Mouse (Mus musculus) midbrain, embryonic 13.5 days (tissue): ENCODE measurements around the gene Lap3. TPM values are rescaled to one million over a fixed set of nuclear protein-coding genes. Genes with fewer than 3 reads are reported as not detected.
A peak's percentile ranks its signal among the peaks of the same experiment; 100 is the strongest.

Experiments used
- ATAC-seq: fragments of 200-750 bp; cut with Nextera tagmentation; 2 replicates; pipeline ENCODE4 v1.8.0; 2017; ENCODE audit warnings: mild to moderate bottlenecking, moderate TSS enrichment, moderate library complexity
- H3K27ac ChIP-seq: fragments of 300-500 bp; sonication (generic); 2 replicates; pipeline ENCODE4 v1.5.1; 2015; ENCODE audit warnings: inconsistent platforms, mild to moderate bottlenecking, moderate library complexity
- H3K27me3 ChIP-seq: fragments of 300-500 bp; sonication (generic); 2 replicates; pipeline ENCODE4 v1.6.1; 2015; ENCODE audit warnings: mild to moderate bottlenecking, inconsistent platforms
- H3K36me3 ChIP-seq: fragments of 300-500 bp; sonication (generic); 2 replicates; pipeline ENCODE4 v1.6.1; 2015; ENCODE audit warnings: mild to moderate bottlenecking, inconsistent platforms
- H3K4me1 ChIP-seq: fragments of 300-500 bp; sonication (generic); replicated peaks from 2 replicates; pipeline ENCODE4 v1.6.1; 2015; ENCODE audit warnings: inconsistent platforms
- H3K4me2 ChIP-seq: fragments of 300-500 bp; sonication (generic); replicated peaks from 2 replicates; pipeline ENCODE4 v1.6.1; 2015; ENCODE audit warnings: moderate library complexity, mild to moderate bottlenecking, inconsistent platforms
- H3K4me3 ChIP-seq: fragments of 300-500 bp; sonication (generic); replicated peaks from 2 replicates; pipeline ENCODE4 v1.5.1; 2015; ENCODE audit warnings: mild to moderate bottlenecking, inconsistent platforms
- H3K9ac ChIP-seq: fragments of 300-500 bp; sonication (generic); replicated peaks from 2 replicates; pipeline ENCODE4 v1.6.1; 2015; ENCODE audit warnings: mild to moderate bottlenecking, inconsistent platforms
- H3K9me3 ChIP-seq: fragments of 300-500 bp; sonication (generic); 2 replicates; pipeline ENCODE4 v1.6.1; 2016; ENCODE audit warnings: mild to moderate bottlenecking, inconsistent platforms
- WGBS: fragments of 180-500 bp; shearing (Covaris S2); methylation state at CpG from one replicate; pipeline ENCODE4 v1.1.7; 2015; 5-methylcytosine and 5-hydroxymethylcytosine counted together
- polyA plus RNA-seq: library from polyadenylated mRNA; unstranded; fragments of >200 nt; fragmentation: Nextera tagmentation; extraction: Ambion mirVana; gene quantifications from 2 replicates; pipeline ENCODE4 v1.2.1, GENCODE M21; 2015

Gene Lap3
- polyA plus RNA-seq, 1 experiment from 2014 or later, result 36.7 TPM

GRCm38 (mm10) chr5:45526338-45526737, 33.2 kb downstream of the Lap3 start:
- H3K36me3 ChIP-seq, result peaks cover 69% of the 10 kb centered on the region
- WGBS, result over 99% methylated on average over 4 of the region's 4 CpGs

GRCm38 (mm10) chr5:45529696-45530095, 36.5 kb downstream of the Lap3 start:
- 90% methylated on average over 3 of the region's 3 CpGs for WGBS
- ATAC-seq, result no peak
- no peak overlapping the region for H3K4me2 ChIP-seq
- no peak overlapping the region for H3K9ac ChIP-seq
- H3K27me3 ChIP-seq, result no peaks in the 10 kb centered on the region
- H3K27ac ChIP-seq, result no peak overlapping the region
- 0 out of 2 replicates have a peak, but pooled peaks cover 4% of the 10 kb centered on the region for H3K4me1 ChIP-seq
- H3K4me3 ChIP-seq, result no peak overlapping the region
- no peaks in the 10 kb centered on the region for H3K9me3 ChIP-seq
- peaks cover 69% of the 10 kb centered on the region for H3K36me3 ChIP-seq

More at GRCm38 (mm10) chr5:45526338-45526737, 33.2 kb downstream of the Lap3 start:
- H3K4me1 ChIP-seq, result peaks cover 11% of the 10 kb centered on the region
- no peak for ATAC-seq
- no peak overlapping the region for H3K9ac ChIP-seq
- H3K9me3 ChIP-seq, result no peaks in the 10 kb centered on the region
- H3K4me3 ChIP-seq, result no peak overlapping the region
- H3K27ac ChIP-seq, result no peak overlapping the region
- no peaks in the 10 kb centered on the region for H3K27me3 ChIP-seq
- no peak overlapping the region for H3K4me2 ChIP-seq

DNA sequence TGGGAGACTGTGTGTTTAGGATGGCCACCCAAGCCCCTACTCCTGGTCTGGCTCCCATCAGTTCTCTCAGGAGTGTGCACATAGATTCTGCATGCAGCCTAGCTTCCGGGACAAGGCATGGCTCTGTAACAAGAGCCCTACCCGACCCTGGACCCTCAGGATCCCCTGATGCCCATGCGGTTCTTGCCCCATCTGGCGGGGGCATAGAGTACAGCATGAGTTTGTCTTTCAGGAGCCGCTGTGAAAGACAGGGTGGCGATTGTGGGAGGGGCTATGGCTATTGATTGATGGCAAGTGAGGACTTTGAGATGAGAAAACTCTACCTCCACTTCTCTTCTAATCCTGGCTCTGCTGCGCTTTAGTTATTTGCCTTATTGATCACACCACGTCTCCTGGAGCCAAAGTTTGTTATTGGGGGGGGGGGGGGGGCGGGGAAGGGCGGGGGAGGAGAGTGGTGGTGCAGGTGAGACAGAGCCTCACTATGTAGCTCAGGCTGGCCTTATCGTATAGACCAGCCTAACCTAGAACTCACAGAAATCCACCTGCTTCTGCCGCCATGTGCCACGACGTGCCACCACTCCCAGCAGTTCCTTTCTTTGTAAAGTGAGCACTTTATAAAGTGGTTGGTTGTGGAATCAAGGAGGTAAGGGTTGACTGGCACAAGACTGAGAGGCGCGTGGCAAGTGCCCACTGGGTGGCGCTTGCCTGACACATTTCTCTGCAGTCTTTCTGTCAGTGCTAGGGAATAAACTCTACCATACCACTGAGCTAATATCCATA, 41.3 kb downstream of the Lap3 start:
- Histone ChIP-seq H3K9me3 (no peaks in the 10 kb centered on the region), H3K9ac (no peak overlapping the region; the same call in 1 of the 2 replicates), H3K4me1 (0 out of 2 replicates have a peak, but pooled peaks cover 4% of the 10 kb centered on the region), H3K4me3 (no peak overlapping the region), H3K4me2 (0 out of 2 replicates have a peak overlapping the region, but pooled peaks have one; percentile 17), H3K36me3 (peaks cover 22% of the 10 kb centered on the region), H3K27ac (no peak overlapping the region), H3K27me3 (no peaks in the 10 kb centered on the region)
- 6% methylated on average over 15 of the region's 17 CpGs for WGBS
- ATAC-seq, result peak; percentile 81

GRCm38 (mm10) chr5:45535177-45535576, 42.0 kb downstream of the Lap3 start:
- Histone ChIP-seq H3K36me3 (peaks cover 17% of the 10 kb centered on the region), H3K27ac (no peak overlapping the region), H3K9me3 (no peaks in the 10 kb centered on the region), H3K4me2 (no peak overlapping the region), H3K4me3 (no peak overlapping the region), H3K9ac (no peak overlapping the region), H3K4me1 (0 out of 2 replicates have a peak, but pooled peaks cover 4% of the 10 kb centered on the region), H3K27me3 (no peaks in the 10 kb centered on the region)
- ATAC-seq, result no peak
- WGBS, result 74% methylated on average over 4 of the region's 4 CpGs

DNA sequence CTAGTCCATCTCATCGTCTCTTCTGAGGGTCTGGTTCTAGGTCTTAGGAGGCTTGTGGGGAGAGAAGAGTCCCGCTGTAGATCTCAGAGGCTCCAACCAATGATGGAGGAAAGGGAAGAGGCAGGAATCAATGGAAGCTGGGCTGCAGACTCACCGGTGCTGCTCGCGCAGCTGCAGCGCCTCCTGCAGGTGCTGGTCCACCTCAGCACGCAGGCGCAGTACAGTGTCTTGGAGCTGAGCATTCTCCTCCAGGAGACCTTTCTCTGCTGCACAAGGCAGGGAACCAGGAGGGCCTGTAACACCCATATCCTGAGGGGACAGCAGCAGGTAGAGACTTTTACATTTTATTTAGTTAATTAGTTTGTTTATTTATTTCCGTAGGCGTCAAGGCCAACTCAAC, 46.3 kb downstream of the Lap3 start:
- H3K27me3 ChIP-seq, result no peaks in the 10 kb centered on the region
- no peaks in the 10 kb centered on the region for H3K9me3 ChIP-seq
- H3K27ac ChIP-seq, result no peak overlapping the region
- no peaks in the 10 kb centered on the region for H3K36me3 ChIP-seq
- H3K4me2 ChIP-seq, result no peak overlapping the region
- no peak overlapping the region for H3K9ac ChIP-seq
- ATAC-seq, result 0 out of 2 replicates have a peak, but pooled peaks have one; percentile 50
- H3K4me3 ChIP-seq, result no peak overlapping the region
- 65% methylated on average over 10 of the region's 10 CpGs for WGBS
- H3K4me1 ChIP-seq, result no peaks in the 10 kb centered on the region

DNA sequence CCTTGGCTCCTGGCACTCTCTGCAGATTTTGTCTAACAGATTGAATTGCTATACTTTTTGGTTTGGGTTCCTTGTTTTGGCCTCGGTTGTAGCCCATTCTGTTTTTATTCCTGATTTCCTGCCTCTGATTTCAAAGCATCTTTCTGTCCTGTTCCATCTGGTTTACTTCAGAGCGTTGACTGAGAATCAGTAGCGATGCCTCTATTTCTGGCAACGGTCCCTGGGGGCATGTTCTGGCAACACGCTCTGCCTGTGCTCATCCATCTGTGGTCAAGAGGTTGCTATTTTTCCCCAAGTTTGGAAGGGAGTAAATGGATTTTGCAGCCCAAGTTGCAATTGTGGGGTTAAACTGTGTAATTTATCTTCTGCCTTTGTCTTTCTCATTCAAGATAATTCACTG, 50.2 kb downstream of the Lap3 start:
- H3K27me3 ChIP-seq, result no peaks in the 10 kb centered on the region
- no peak overlapping the region for H3K9ac ChIP-seq
- no peaks in the 10 kb centered on the region for H3K9me3 ChIP-seq
- H3K36me3 ChIP-seq, result no peaks in the 10 kb centered on the region
- WGBS, result 83% methylated on average over 5 of the region's 5 CpGs
- no peak overlapping the region for H3K4me2 ChIP-seq
- no peak for ATAC-seq
- no peaks in the 10 kb centered on the region for H3K4me1 ChIP-seq
- no peak overlapping the region for H3K4me3 ChIP-seq
- no peak overlapping the region for H3K27ac ChIP-seq

DNA sequence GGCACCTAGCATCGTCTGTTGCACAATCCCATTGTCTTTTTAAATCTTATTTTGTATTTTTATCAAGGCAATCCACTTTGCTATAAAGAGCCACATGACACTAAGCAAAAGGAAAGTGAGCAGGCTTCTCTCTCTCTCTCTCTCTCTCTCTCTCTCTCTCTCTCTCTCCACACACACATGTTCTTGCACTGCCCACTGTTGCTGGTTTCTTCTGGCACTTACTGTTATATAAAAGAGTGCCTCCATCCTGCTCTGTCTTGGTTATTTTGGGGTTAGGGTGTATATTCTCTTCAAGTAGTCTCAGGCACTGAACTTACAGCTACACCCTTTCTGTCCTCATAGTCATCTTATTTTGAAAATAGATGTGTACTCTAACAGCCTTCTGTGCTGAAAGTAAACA, 56.4 kb downstream of the Lap3 start:
- H3K9me3 ChIP-seq, result no peaks in the 10 kb centered on the region
- WGBS, result 80% methylated on average over 1 of the region's 1 CpGs

More for the DNA sequence above, 56.4 kb downstream of the Lap3 start:
- Histone ChIP-seq H3K27me3 (no peaks in the 10 kb centered on the region), H3K4me2 (no peak overlapping the region), H3K9ac (no peak overlapping the region), H3K4me3 (no peak overlapping the region), H3K4me1 (no peaks in the 10 kb centered on the region), H3K36me3 (no peaks in the 10 kb centered on the region), H3K27ac (no peak overlapping the region)
- ATAC-seq, result no peak

Other genes with a start within 250 kb of the Lap3 start
- gene Qdpr, start 43.1 kb upstream of the Lap3 start, polyA plus RNA-seq, result 116 and 119 TPM in 2 replicates
- gene Clrn2, start 39.6 kb upstream of the Lap3 start, polyA plus RNA-seq, result 0.64 TPM in 1 of 2 replicates, not detected in the other
- gene Med28, start 26.9 kb downstream of the Lap3 start, polyA plus RNA-seq, result 293 and 294 TPM in 2 replicates
- gene Fam184b, start 146.2 kb downstream of the Lap3 start, polyA plus RNA-seq, result 1.7 and 1.9 TPM in 2 replicates
- 22.7 and 26.8 TPM in 2 replicates for gene Ncapg, start 176.5 kb downstream of the Lap3 start, polyA plus RNA-seq